Mouse (Mus musculus) CH12.LX (cell line): Measurements from ENCODE around the gene Ccnk. TPM values are rescaled to one million over a fixed set of nuclear protein-coding genes. Genes with fewer than 3 reads are reported as not detected.

Experiments
- DNase-seq: peaks from one replicate; pipeline ENCODE4 v3.0.0-alpha.2; 2013; ENCODE audit errors: extremely low read depth
- H3K27ac ChIP-seq: 2 replicates; pipeline ENCODE4 v1.5.1; 2012; ENCODE audit warnings: low read depth, mild to moderate bottlenecking, control low read depth, moderate library complexity; ENCODE audit not compliant: insufficient read depth
- H3K27me3 ChIP-seq: replicated peaks from 2 replicates; pipeline ENCODE3; 2012; ENCODE audit warnings: inconsistent platforms
- H3K36me3 ChIP-seq, 2 experiments: replicated peaks in 1 of 2; 2 replicates each; pipeline versions ENCODE3 to v1.6.1; 2012; ENCODE audit warnings: inconsistent platforms in 1 of 2, low read length in 1 of 2, mild to moderate bottlenecking in 1 of 2, mixed read lengths in 1 of 2, moderate library complexity in 1 of 2; ENCODE audit not compliant: control insufficient read depth in 1 of 2, insufficient read depth in 1 of 2
- H3K4me1 ChIP-seq, 2 experiments: 2 replicates each; pipeline ENCODE4 v1.6.1; 2012; ENCODE audit warnings: inconsistent platforms in 1 of 2, moderate library complexity in 1 of 2; ENCODE audit not compliant: insufficient read depth in 2 of 2, control insufficient read depth in 1 of 2
- H3K4me2 ChIP-seq: 2 replicates; pipeline ENCODE4 v1.6.1; 2012; ENCODE audit warnings: low read depth, mild to moderate bottlenecking, control low read depth; ENCODE audit not compliant: poor library complexity, insufficient read depth, severe bottlenecking
- H3K4me3 ChIP-seq, 3 experiments: fragments of 150-350 bp in 1 of 3; sonication (generic) in 1 of 3; replicated peaks in 1 of 3; 2 replicates each; pipeline versions ENCODE3 to v1.5.1; 2011 to 2012; ENCODE audit warnings: low read depth in 2 of 3, low read length in 2 of 3, mild to moderate bottlenecking in 2 of 3, moderate library complexity in 2 of 3, control low read depth in 1 of 3, improper control_type of control experiment in 1 of 3, inconsistent platforms in 1 of 3, mixed read lengths in 1 of 3; ENCODE audit not compliant: poor library complexity in 1 of 3
- H3K79me2 ChIP-seq: replicated peaks from 2 replicates; pipeline ENCODE4 v1.6.1; 2012; ENCODE audit warnings: mild to moderate bottlenecking, moderate library complexity; ENCODE audit not compliant: control insufficient read depth, poor library complexity, insufficient read depth, severe bottlenecking; ENCODE audit errors: extremely low read depth
- H3K9ac ChIP-seq: 2 replicates; pipeline ENCODE4 v1.6.1; 2012; ENCODE audit warnings: low read depth, mild to moderate bottlenecking, control low read depth, moderate library complexity; ENCODE audit not compliant: insufficient read depth
- H3K9me3 ChIP-seq: replicated peaks from 2 replicates; pipeline ENCODE3; 2012; ENCODE audit warnings: low read length, inconsistent platforms, mixed read lengths
- BHLHE40 ChIP-seq: IDR thresholded peaks from 2 replicates; pipeline ENCODE4 v1.6.1; 2011; ENCODE audit warnings: mild to moderate bottlenecking, low read depth, low read length, improper control_type of control experiment
- CHD1 ChIP-seq: IDR thresholded peaks from 2 replicates; pipeline ENCODE4 v1.6.1; 2012; ENCODE audit warnings: low read depth, low read length, improper control_type of control experiment, inconsistent platforms
- CHD2 ChIP-seq: IDR thresholded peaks from 2 replicates; pipeline ENCODE4 v1.6.1; 2011; ENCODE audit warnings: low read length, improper control_type of control experiment
- CTCF ChIP-seq, 2 experiments: IDR thresholded peaks in 1 of 2; conservative IDR thresholded peaks in 1 of 2; 2 replicates each; pipeline ENCODE4 v1.5.1; 2011 to 2012; ENCODE audit warnings: low read depth in 2 of 2, low read length in 2 of 2, improper control_type of control experiment in 1 of 2, inconsistent platforms in 1 of 2, mild to moderate bottlenecking in 1 of 2, moderate library complexity in 1 of 2
- E2F4 ChIP-seq: IDR thresholded peaks from 2 replicates; pipeline ENCODE4 v1.6.1; 2011; ENCODE audit warnings: low read depth, low read length, improper control_type of control experiment; ENCODE audit not compliant: insufficient replicate concordance
- ELF1 ChIP-seq: IDR thresholded peaks from 2 replicates; pipeline ENCODE4 v1.6.1; 2014; ENCODE audit warnings: low read depth, mild to moderate bottlenecking, inconsistent platforms, low read length, improper control_type of control experiment
- EP300 ChIP-seq: IDR thresholded peaks from 2 replicates; pipeline ENCODE4 v1.6.1; 2011; ENCODE audit warnings: low read length, improper control_type of control experiment
- ETS1 ChIP-seq: conservative IDR thresholded peaks from 2 replicates; pipeline ENCODE4 v1.6.1; 2012; ENCODE audit warnings: low read depth, mild to moderate bottlenecking, inconsistent platforms, low read length, improper control_type of control experiment, moderate library complexity
- JUN ChIP-seq: IDR thresholded peaks from 2 replicates; pipeline ENCODE4 v1.6.1; 2011; ENCODE audit warnings: low read depth, mild to moderate bottlenecking, low read length, improper control_type of control experiment, moderate library complexity; ENCODE audit not compliant: insufficient read depth
- MAX ChIP-seq: IDR thresholded peaks from 2 replicates; pipeline ENCODE4 v1.6.1; 2011; ENCODE audit warnings: low read length, improper control_type of control experiment
- MAZ ChIP-seq: IDR thresholded peaks from 2 replicates; pipeline ENCODE4 v1.6.1; 2012; ENCODE audit warnings: low read depth, mild to moderate bottlenecking, inconsistent platforms, low read length, improper control_type of control experiment, moderate library complexity
- MEF2A ChIP-seq: IDR thresholded peaks from 2 replicates; pipeline ENCODE4 v1.6.1; 2014; ENCODE audit warnings: low read depth, mild to moderate bottlenecking, inconsistent platforms, low read length, improper control_type of control experiment, borderline replicate concordance
- MXI1 ChIP-seq: IDR thresholded peaks from 2 replicates; pipeline ENCODE4 v1.6.1; 2011; ENCODE audit warnings: mild to moderate bottlenecking, low read depth, low read length, improper control_type of control experiment
- MYC ChIP-seq: IDR thresholded peaks from 2 replicates; pipeline ENCODE4 v1.6.1; 2011; ENCODE audit warnings: low read depth, mild to moderate bottlenecking, improper control_type of control experiment, low read length
- POLR2AphosphoS2 ChIP-seq: IDR thresholded peaks from 2 replicates; pipeline ENCODE4 v1.6.1; 2011; ENCODE audit warnings: low read depth, low read length, improper control_type of control experiment
- RAD21 ChIP-seq: IDR thresholded peaks from 2 replicates; pipeline ENCODE4 v1.6.1; 2011; ENCODE audit warnings: low read depth, mild to moderate bottlenecking, low read length, improper control_type of control experiment, moderate library complexity
- SIN3A ChIP-seq: IDR thresholded peaks from 2 replicates; pipeline ENCODE4 v1.6.1; 2012; ENCODE audit warnings: low read length, improper control_type of control experiment, inconsistent platforms
- SMC3 ChIP-seq: IDR thresholded peaks from 2 replicates; pipeline ENCODE4 v1.6.1; 2011; ENCODE audit warnings: low read depth, low read length, improper control_type of control experiment
- TBP ChIP-seq: conservative IDR thresholded peaks from 2 replicates; pipeline ENCODE4 v1.6.1; 2011; ENCODE audit warnings: low read depth, low read length, improper control_type of control experiment
- TCF12 ChIP-seq: IDR thresholded peaks from 2 replicates; pipeline ENCODE4 v1.6.1; 2014; ENCODE audit warnings: low read depth, mild to moderate bottlenecking, inconsistent platforms, low read length, improper control_type of control experiment
- ZNF384 ChIP-seq: IDR thresholded peaks from 2 replicates; pipeline ENCODE4 v1.6.1; 2012; ENCODE audit warnings: low read depth, low read length, improper control_type of control experiment, inconsistent platforms
- dilution Hi-C: fragments of 300-500 bp; cut with MboI; formaldehyde crosslinking; loops from 2 replicates; pipeline ENCODE4 v1.14.3; 2020; ENCODE audit warnings: low sequenced_read_pairs; ENCODE audit not compliant: extremely low pct_unique_long_range_greater_than_20kb, extremely low pct_ligation_motif_present
- in situ Hi-C: fragments of 300-500 bp; cut with MboI; formaldehyde crosslinking; loops from 3 replicates; pipeline ENCODE4 v1.14.3; 2019; ENCODE audit warnings: low sequenced_read_pairs, low pct_ligation_motif_present, low pct_unique_long_range_greater_than_20kb, mixed read lengths
- polyA plus RNA-seq: library from polyadenylated mRNA; unstranded; fragments of >175 nt; gene quantifications from 2 replicates; pipeline ENCODE4 v1.2.1, GENCODE M21; 2012; ENCODE audit warnings: low read depth; ENCODE audit not compliant: insufficient read length
- total RNA-seq, 2 experiments: library from RNA; depleted of rRNA; stranded (reverse); fragments of 300-350 nt in 1 of 2; fragments of >200 nt in 1 of 2; gene quantifications; 2 replicates each; pipeline ENCODE4 v1.2.3; 2012 to 2014

Ccnk gene
- total and polyA plus RNA-seq, 3 experiments: 9.2 to 66.8 (median 10.1) TPM

- Histone ChIP-seq H3K27ac (no peak overlapping the region), H3K4me1 (peaks cover 0 to 17% of the 10 kb centered on the region in 2 experiments; a peak in 2 of 4 replicates), H3K9ac (no peak overlapping the region), H3K27me3 (no peaks in the 10 kb centered on the region), H3K79me2 (no peaks in the 10 kb centered on the region), H3K9me3 (no peaks in the 10 kb centered on the region), H3K4me2 (no peak overlapping the region), H3K36me3 (peaks cover 7 to 85% of the 10 kb centered on the region in 2 experiments), H3K4me3 (no peak overlapping the region)
- dilution Hi-C loops (no loop called here), in situ Hi-C loops (no loop called here)
- TF ChIP-seq SMC3 (peak; percentile 63), ETS1 (no peak), BHLHE40 (no peak), E2F4 (no peak), CTCF (conservative IDR thresholded peaks at IDR 0.05 in 1 of 2, IDR thresholded peaks at IDR 0.05 in 1 of 2; ENCODE audit: low read depth in 2 of 2, low read length in 2 of 2) (peak; percentile 38 to 70; a peak in 3 of 4 replicates), RAD21 (peak; percentile 65)
- peak; percentile 45 for DNase-seq
Observed at GRCm38 (mm10) chr12:108208726-108209438, 29.5 kb downstream of the Ccnk start.

DNA sequence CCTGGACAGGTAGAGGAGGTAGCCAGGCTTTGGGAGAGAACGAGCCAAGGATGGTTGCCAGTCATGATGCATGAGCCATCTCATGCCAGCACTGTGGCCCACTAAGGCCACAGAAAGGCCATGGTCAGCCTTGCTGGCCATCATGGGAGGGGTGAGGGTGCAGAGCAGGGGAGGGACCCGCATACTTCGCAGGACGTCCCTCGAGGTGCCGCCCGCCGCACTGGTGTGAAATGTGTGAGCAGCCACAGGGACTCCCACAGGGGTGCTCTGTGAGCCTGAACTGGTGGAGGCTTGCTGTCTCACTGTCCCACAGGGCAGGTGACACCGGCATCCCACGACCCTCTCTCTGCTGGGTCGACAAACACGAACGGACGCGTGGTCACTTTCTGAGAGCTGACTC is 31.2 kb downstream of the Ccnk start:
- TF ChIP-seq EP300 (no peak), JUN (no peak), TCF12 (no peak), MAX (no peak)
- Histone ChIP-seq H3K9ac (no peak overlapping the region), H3K36me3 (peaks cover 0 to 82% of the 10 kb centered on the region in 2 experiments), H3K79me2 (no peaks in the 10 kb centered on the region), H3K4me1 (peaks cover 0 to 5% of the 10 kb centered on the region in 2 experiments; a peak in 1 of 4 replicates), H3K4me2 (no peak overlapping the region), H3K27me3 (no peaks in the 10 kb centered on the region), H3K4me3 (no peak overlapping the region), H3K27ac (no peak overlapping the region), H3K9me3 (no peaks in the 10 kb centered on the region)
- in situ Hi-C loops: no loop called here
- dilution Hi-C loops: no loop called here
- no peak for DNase-seq

DNA sequence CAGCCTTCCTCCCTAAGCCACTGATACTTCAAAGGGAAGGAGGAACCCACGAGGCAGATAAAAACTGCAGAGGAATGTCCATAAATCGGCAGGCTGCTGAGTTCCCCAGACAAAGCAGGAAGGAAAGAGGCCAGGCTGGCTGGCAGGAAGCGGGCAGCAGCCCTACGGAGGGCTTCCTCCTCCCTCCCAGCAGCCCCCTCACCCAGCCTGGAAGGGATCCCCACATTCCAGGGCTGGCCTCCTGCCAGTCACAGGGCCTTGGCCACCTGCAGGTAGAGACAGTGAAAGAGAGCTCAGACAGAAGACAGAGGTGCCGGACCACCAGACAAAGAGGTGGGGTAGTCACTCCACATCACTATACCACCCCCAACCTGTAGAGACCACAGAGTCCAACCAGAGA is 32.7 kb downstream of the Ccnk start:
- no peaks in the 10 kb centered on the region for H3K9me3 ChIP-seq
- in situ Hi-C loops: no loop called here
- H3K27me3 ChIP-seq: no peaks in the 10 kb centered on the region

More for the DNA sequence above, 32.7 kb downstream of the Ccnk start:
- no peak overlapping the region for H3K27ac ChIP-seq
- no peak overlapping the region for H3K4me3 ChIP-seq
- dilution Hi-C loops: no loop called here
- no peaks in the 10 kb centered on the region for H3K79me2 ChIP-seq
- no peak for DNase-seq
- no peak overlapping the region for H3K4me2 ChIP-seq
- peaks cover 0 to 14% of the 10 kb centered on the region in 2 experiments; a peak in 2 of 4 replicates for H3K4me1 ChIP-seq
- H3K9ac ChIP-seq: no peak overlapping the region
- peaks cover 0 to 78% of the 10 kb centered on the region in 2 experiments for H3K36me3 ChIP-seq
- no peak for TF ChIP-seq CTCF (conservative IDR thresholded peaks at IDR 0.05 in 1 of 2, IDR thresholded peaks at IDR 0.05 in 1 of 2; ENCODE audit: low read depth in 2 of 2, low read length in 2 of 2)
- TF ChIP-seq CHD1: no peak
- no peak for TF ChIP-seq MYC
- no peak for TF ChIP-seq SMC3
- no peak for TF ChIP-seq TBP
- no peak for TF ChIP-seq POLR2AphosphoS2
- TF ChIP-seq SIN3A: no peak
- no peak for TF ChIP-seq TCF12
- TF ChIP-seq ZNF384: no peak
- no peak for TF ChIP-seq MEF2A
- no peak for TF ChIP-seq MXI1
- TF ChIP-seq JUN: no peak
- TF ChIP-seq ETS1: no peak
- no peak for TF ChIP-seq CHD2
- no peak for TF ChIP-seq MAZ
- TF ChIP-seq ELF1: no peak
- TF ChIP-seq, all 38 proteins: peak for 0
